Mouse (Mus musculus) erythroblast, embryonic 14.5 days (primary cell): ENCODE measurements around the gene Inafm2. TPM values are rescaled to one million over a fixed set of nuclear protein-coding genes. Genes with fewer than 3 reads are reported as not detected.

ENCODE experiments used
- H3K27me3 ChIP-seq: 2 replicates; pipeline ENCODE4 v1.6.1; 2012; ENCODE audit warnings: inconsistent platforms; ENCODE audit not compliant: control insufficient read depth
- H3K36me3 ChIP-seq: 2 replicates; pipeline ENCODE4 v1.6.1; 2012; ENCODE audit warnings: mild to moderate bottlenecking, inconsistent platforms; ENCODE audit not compliant: control insufficient read depth
- H3K4me1 ChIP-seq: 2 replicates; pipeline ENCODE4 v1.6.1; 2012; ENCODE audit warnings: inconsistent platforms; ENCODE audit not compliant: control insufficient read depth
- H3K4me3 ChIP-seq: replicated peaks from 2 replicates; pipeline ENCODE3; 2012; ENCODE audit warnings: moderate library complexity, mild to moderate bottlenecking, inconsistent platforms
- H3K9me3 ChIP-seq: 2 replicates; pipeline ENCODE4 v1.6.1; 2012; ENCODE audit warnings: low read length, inconsistent platforms, mixed read lengths; ENCODE audit not compliant: control insufficient read depth
- GATA1 ChIP-seq: IDR thresholded peaks from 2 replicates; pipeline ENCODE4 v1.6.1; 2012; ENCODE audit warnings: low read length, inconsistent platforms, mixed read lengths
- TAL1 ChIP-seq: IDR thresholded peaks from 3 replicates; pipeline ENCODE4 v1.6.1; 2012; ENCODE audit warnings: low read length, inconsistent platforms, mixed read lengths
- polyA plus RNA-seq: library from polyadenylated mRNA; stranded (reverse); fragments of >175 nt; gene quantifications from 2 replicates; pipeline ENCODE4 v1.2.3, GENCODE M21; 2012

Gene Inafm2
- polyA plus RNA-seq, 1 experiment = 3.0 TPM

DNA sequence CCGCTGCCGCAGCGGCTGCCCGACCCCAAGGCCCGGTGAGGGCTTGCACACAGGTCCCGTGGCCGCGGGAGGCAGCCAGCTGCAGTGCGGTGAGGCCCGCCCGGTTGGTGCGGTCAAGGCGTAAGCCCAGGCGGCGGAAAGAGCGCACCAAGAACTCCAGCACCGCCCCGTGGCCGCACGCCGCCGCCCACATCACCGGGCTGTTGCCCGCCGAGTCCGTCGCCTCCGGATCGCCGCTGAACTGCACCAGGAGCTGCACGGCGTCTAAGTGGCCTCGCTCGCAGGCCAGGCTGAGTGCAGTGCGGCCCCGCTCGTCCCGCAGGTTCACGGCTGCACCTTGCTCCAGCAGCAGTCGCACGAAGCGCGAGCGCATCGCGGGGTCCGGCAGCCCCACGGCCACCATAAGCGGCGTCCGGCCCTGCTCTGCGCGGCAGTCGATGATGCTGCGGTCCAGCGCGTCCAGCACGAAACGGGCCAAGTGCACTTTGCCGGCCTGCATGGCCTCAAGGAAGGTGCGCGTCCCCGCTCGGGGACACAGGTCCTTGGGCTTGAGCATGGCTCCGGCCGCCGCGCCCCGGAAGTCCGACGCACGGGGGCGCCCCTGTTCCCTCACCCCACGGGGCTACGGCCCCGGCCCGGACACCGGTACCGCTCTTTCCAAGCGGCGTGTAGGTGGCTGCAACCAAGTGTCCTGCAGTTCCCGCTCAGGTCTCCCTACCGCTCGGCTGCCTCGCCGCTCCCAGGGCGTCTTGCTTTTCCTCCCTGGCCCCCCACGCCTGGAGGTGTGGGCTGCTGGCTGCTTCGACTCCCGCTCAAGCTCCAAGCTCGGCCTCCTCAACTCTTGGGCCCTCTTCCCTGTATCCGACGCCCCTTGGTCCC lies 42.4 kb upstream of the Inafm2 start:
- Histone ChIP-seq H3K36me3 (no peaks in the 10 kb centered on the region), H3K27me3 (peaks cover 95% of the 10 kb centered on the region), H3K9me3 (peaks cover 22% of the 10 kb centered on the region), H3K4me1 (peaks cover 15% of the 10 kb centered on the region), H3K4me3 (peak overlapping the region; percentile 16)
- no peak for TF ChIP-seq GATA1
- TF ChIP-seq TAL1 = no peak

GRCm38 (mm10) chr2:118703913-118704730 lies 41.4 kb upstream of the Inafm2 start, which contains the start of gene Ankrd63:
TSS of gene Ankrd63 (minus strand) at chr2:118703963.
- H3K27me3 ChIP-seq = peaks cover 98% of the 10 kb centered on the region
- TF ChIP-seq GATA1 (no peak), TAL1 (no peak)
- peaks cover 22% of the 10 kb centered on the region for H3K9me3 ChIP-seq
- no peaks in the 10 kb centered on the region for H3K36me3 ChIP-seq
- H3K4me1 ChIP-seq = peaks cover 15% of the 10 kb centered on the region
- peak within 1 kb of the TSS; percentile 16 for H3K4me3 ChIP-seq

- no peak for TF ChIP-seq TAL1
- TF ChIP-seq GATA1 = no peak
- Histone ChIP-seq H3K27me3 (peaks cover 98% of the 10 kb centered on the region), H3K4me3 (no peak overlapping the region), H3K4me1 (peaks cover 13% of the 10 kb centered on the region), H3K36me3 (no peaks in the 10 kb centered on the region), H3K9me3 (peaks cover 22% of the 10 kb centered on the region)
These were observed 39.1 kb upstream of the Inafm2 start for GRCm38 (mm10) chr2:118706436-118706835.

DNA sequence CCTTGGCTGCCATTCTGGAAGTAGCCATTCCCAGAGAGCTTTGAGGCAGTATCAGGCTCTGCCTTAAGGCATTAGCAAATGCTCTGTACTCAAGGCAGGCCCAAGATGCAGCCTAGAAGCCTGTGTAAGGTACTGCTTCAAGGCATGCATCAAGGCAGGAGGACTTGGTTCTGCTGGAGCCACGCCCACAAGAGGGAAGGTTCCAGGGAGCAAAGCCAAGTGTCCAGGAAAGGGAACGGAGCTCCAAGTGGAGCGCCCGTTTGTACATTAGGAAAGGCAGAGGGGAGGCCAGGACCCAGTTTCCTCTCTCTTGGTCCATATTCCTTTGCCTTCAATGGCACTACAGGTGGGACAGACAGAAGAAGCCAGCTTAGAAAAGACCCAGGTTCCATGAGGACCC lies 37.1 kb upstream of the Inafm2 start:
- Histone ChIP-seq H3K4me1 (peaks cover 2% of the 10 kb centered on the region), H3K27me3 (peaks cover 96% of the 10 kb centered on the region), H3K36me3 (no peaks in the 10 kb centered on the region), H3K4me3 (no peak overlapping the region), H3K9me3 (peaks cover 8% of the 10 kb centered on the region; the same call in 1 of the 2 replicates)
- TF ChIP-seq TAL1 (no peak), GATA1 (no peak)

DNA sequence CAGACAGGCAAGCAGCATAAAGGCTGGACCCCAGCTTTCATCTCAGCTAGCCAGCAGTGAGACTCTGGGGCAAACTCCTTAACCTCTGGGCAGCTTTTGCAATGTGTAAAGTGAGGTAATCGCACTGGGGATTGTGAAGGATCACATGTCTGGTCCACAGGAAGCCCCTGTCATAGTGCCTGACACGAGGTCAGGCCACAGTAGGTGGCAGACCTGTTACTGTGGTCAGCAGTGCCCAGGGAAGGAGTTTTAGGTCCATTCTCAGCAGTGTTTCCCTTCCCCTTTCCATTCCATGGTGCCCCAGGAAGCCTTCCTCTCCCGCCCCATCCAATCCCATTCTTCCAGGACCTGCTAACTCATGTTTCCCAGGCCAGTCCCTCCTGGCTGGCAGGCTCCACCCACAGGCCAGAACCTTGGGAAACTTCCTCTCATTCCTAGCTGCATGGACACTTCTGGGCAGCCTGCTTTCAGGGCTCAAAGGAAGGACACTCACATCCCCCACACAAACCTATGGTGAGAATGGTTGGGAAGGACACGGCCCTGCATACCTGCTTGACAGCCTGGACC lies 35.8 kb upstream of the Inafm2 start:
- Histone ChIP-seq H3K9me3 (no peaks in the 10 kb centered on the region), H3K27me3 (peaks cover 83% of the 10 kb centered on the region), H3K4me1 (no peaks in the 10 kb centered on the region), H3K4me3 (no peak overlapping the region), H3K36me3 (no peaks in the 10 kb centered on the region)
- TF ChIP-seq GATA1 (no peak), TAL1 (no peak)

DNA sequence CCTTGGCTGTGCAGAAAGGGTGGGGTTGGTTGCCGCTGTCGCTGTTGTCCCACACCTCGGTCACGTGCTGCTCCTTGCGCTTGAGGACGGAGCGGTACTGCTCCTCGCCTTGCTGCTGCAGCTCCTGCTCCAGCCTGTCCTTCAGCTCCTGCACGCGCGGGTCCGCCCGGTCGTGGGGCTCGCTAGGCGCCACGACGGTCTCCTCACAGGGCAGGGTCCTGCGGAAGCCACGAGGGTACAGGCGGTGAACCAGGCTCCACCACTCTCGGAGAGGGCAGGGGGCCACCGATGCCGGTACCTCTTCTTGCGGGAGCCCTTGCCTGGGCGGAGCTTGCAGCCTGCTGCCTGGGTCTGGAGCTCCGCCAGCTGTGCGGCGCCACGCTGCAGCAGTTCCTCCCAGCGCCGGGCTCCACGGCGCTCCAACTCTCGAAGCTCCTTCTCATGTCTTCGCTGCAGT lies 34.5 kb upstream of the Inafm2 start:
- Histone ChIP-seq H3K36me3 (no peaks in the 10 kb centered on the region), H3K27me3 (peaks cover 70% of the 10 kb centered on the region), H3K4me3 (no peak overlapping the region), H3K9me3 (no peaks in the 10 kb centered on the region), H3K4me1 (no peaks in the 10 kb centered on the region)
- TF ChIP-seq TAL1 (no peak), GATA1 (no peak)

GRCm38 (mm10) chr2:118713631-118714030 lies 31.9 kb upstream of the Inafm2 start:
- H3K36me3 ChIP-seq = no peaks in the 10 kb centered on the region
- H3K27me3 ChIP-seq = peaks cover 44% of the 10 kb centered on the region
- H3K4me1 ChIP-seq = no peaks in the 10 kb centered on the region

GRCm38 (mm10) chr2:118714230-118714629 lies 31.3 kb upstream of the Inafm2 start:
- H3K9me3 ChIP-seq = no peaks in the 10 kb centered on the region
- no peak for TF ChIP-seq GATA1
- no peak for TF ChIP-seq TAL1
- H3K36me3 ChIP-seq = no peaks in the 10 kb centered on the region
- no peaks in the 10 kb centered on the region for H3K4me1 ChIP-seq
- H3K27me3 ChIP-seq = peaks cover 40% of the 10 kb centered on the region
- no peak overlapping the region for H3K4me3 ChIP-seq

More at GRCm38 (mm10) chr2:118713631-118714030, 31.9 kb upstream of the Inafm2 start:
- TF ChIP-seq GATA1 (no peak), TAL1 (no peak)
- Histone ChIP-seq H3K9me3 (no peaks in the 10 kb centered on the region), H3K4me3 (no peak overlapping the region)
